In genomic region chr7:37685247-37685646, GRCm38 (mm10) we compare ENCODE assay signal across 27 mouse cellular contexts.
DNase-seq lines count a peak whose midpoint lies in the region; ATAC-seq lines count a peak whose summit lies in the region.
"Had no signal": no experiment of that assay in that cellular context is flagged by ENCODE, and none has a peak within 500 bp of the region (broad histone marks: within the 10 kb centered on the region; RNA-seq: fewer than 3 reads in every experiment).

No protein-coding gene starts in this region.

- no peak overlapping the region for H3K4me3 ChIP-seq in forebrain, embryonic 10.5 days
- H3K4me3 ChIP-seq in forebrain, embryonic 11.5 days (ENCODE audit: low read depth, low read length): no peak overlapping the region
- H3K4me3 ChIP-seq in megakaryocyte, embryonic 14.5 days (replicated peaks): peak overlapping the region; percentile 42
- H3K4me3 ChIP-seq: embryonic facial prominence, embryonic 10.5 days; heart, adult 2 months; heart, embryonic 13.5 days; hindbrain, embryonic 15.5 days; layer of hippocampus, adult 2 months; limb, embryonic 12.5 days; liver, embryonic 12.5 days; neural tube, embryonic 12.5 days had no signal

- no peak overlapping the region for H3K9ac ChIP-seq in forebrain, embryonic 11.5 days (ENCODE audit: low read length)
- H3K9ac ChIP-seq: forebrain, postnatal 0 days; heart, embryonic 13.5 days; hindbrain, embryonic 15.5 days; limb, embryonic 12.5 days; liver, embryonic 12.5 days; neural tube, embryonic 12.5 days had no signal

- 0 out of 2 replicates have a peak, but pooled peaks cover 2% of the 10 kb centered on the region for H3K9me3 ChIP-seq in forebrain, embryonic 10.5 days
- H3K9me3 ChIP-seq in forebrain, embryonic 11.5 days (ENCODE audit: control insufficient read depth, low read length): no peaks in the 10 kb centered on the region
- H3K9me3 ChIP-seq in megakaryocyte, embryonic 14.5 days: peaks cover 16% of the 10 kb centered on the region; the same call in 1 of the 2 replicates
- H3K9me3 ChIP-seq: embryonic facial prominence, embryonic 10.5 days; heart, embryonic 13.5 days; hindbrain, embryonic 15.5 days; limb, embryonic 12.5 days; liver, embryonic 12.5 days; neural tube, embryonic 12.5 days had no signal

- H3K27me3 ChIP-seq in forebrain, embryonic 10.5 days (ENCODE audit: poor library complexity, severe bottlenecking): peaks cover 3% of the 10 kb centered on the region; the same call in 1 of the 2 replicates
- no peaks in the 10 kb centered on the region for H3K27me3 ChIP-seq in forebrain, embryonic 11.5 days (ENCODE audit: control insufficient read depth, insufficient read depth, low read length)
- no peaks in the 10 kb centered on the region for H3K27me3 ChIP-seq in megakaryocyte, embryonic 14.5 days (replicated peaks)
- H3K27me3 ChIP-seq: heart, embryonic 13.5 days; hindbrain, embryonic 15.5 days; limb, embryonic 12.5 days; liver, embryonic 12.5 days; neural tube, embryonic 12.5 days had no signal

- 88% methylated on average over 3 of the region's 3 CpGs for WGBS in forebrain, embryonic 10.5 days
- WGBS in forebrain, embryonic 11.5 days: 93% methylated on average over 3 of the region's 3 CpGs

- DNase-seq in forebrain, embryonic 10.5 days (ENCODE audit: extremely low spot score, low spot score): no peak
- DNase-seq in forebrain, embryonic 11.5 days (ENCODE audit: low spot score): no peak
- peak; percentile 66 for DNase-seq in cerebellum, adult 8-10 months
- peak; percentile 63 to 69 for DNase-seq in cerebellum, postnatal 36 days
- no peak for DNase-seq in urinary bladder, postnatal 4 days (ENCODE audit: low spot score in 2 of 2)
- no peak for DNase-seq in spleen, adult 12 weeks (ENCODE audit: low spot score)
- DNase-seq: adrenal gland, postnatal 25 days; forebrain, postnatal 0 days; gastrocnemius, postnatal 14 days; heart, adult 2 months; heart, postnatal 14 days; kidney, adult 11 months; kidney, postnatal 10 days; lung, adult 18-20 months; lung, postnatal 10 days; midbrain, embryonic 14.5 days; right cerebral cortex, postnatal 14 days; spleen, adult 18-20 months had no signal

- H3K4me1 ChIP-seq in forebrain, embryonic 10.5 days: peaks cover 28% of the 10 kb centered on the region
- peaks cover 11% of the 10 kb centered on the region for H3K4me1 ChIP-seq in forebrain, embryonic 11.5 days (replicated peaks; ENCODE audit: control insufficient read depth, insufficient read depth, low read length)
- H3K4me1 ChIP-seq in megakaryocyte, embryonic 14.5 days: no peaks in the 10 kb centered on the region
- H3K4me1 ChIP-seq: liver, embryonic 12.5 days had no signal

- ATAC-seq in forebrain, embryonic 11.5 days (replicated peaks; ENCODE audit: low FRiP score): no peak
- no peak for ATAC-seq in megakaryocyte, adult 5-6 weeks (ENCODE audit: poor library complexity, severe bottlenecking)
- ATAC-seq: forebrain, postnatal 0 days; liver, embryonic 12.5 days had no signal

- peak overlapping the region; percentile 26; the same call in 1 of the 2 replicates for H3K27ac ChIP-seq in forebrain, embryonic 10.5 days
- H3K27ac ChIP-seq in forebrain, embryonic 11.5 days (ENCODE audit: low read depth, low read length): no peak overlapping the region
- H3K27ac ChIP-seq: embryonic facial prominence, embryonic 10.5 days; heart, adult 2 months; heart, embryonic 13.5 days; hindbrain, embryonic 15.5 days; layer of hippocampus, adult 2 months; limb, embryonic 12.5 days; liver, embryonic 12.5 days; neural tube, embryonic 12.5 days had no signal

- H3K4me2 ChIP-seq in forebrain, embryonic 11.5 days (ENCODE audit: low read depth, low read length, severe bottlenecking): no peak overlapping the region
- H3K4me2 ChIP-seq: heart, embryonic 13.5 days; hindbrain, embryonic 15.5 days; limb, embryonic 12.5 days; liver, embryonic 12.5 days; neural tube, embryonic 12.5 days had no signal

- peaks cover 19% of the 10 kb centered on the region for H3K36me3 ChIP-seq in forebrain, embryonic 10.5 days (replicated peaks)
- no peaks in the 10 kb centered on the region for H3K36me3 ChIP-seq in forebrain, embryonic 11.5 days (ENCODE audit: control insufficient read depth, insufficient read depth, low read length)
- H3K36me3 ChIP-seq in megakaryocyte, embryonic 14.5 days (replicated peaks; ENCODE audit: low read length): no peaks in the 10 kb centered on the region
- H3K36me3 ChIP-seq: embryonic facial prominence, embryonic 10.5 days; heart, embryonic 13.5 days; hindbrain, embryonic 15.5 days; limb, embryonic 12.5 days; liver, embryonic 12.5 days; neural tube, embryonic 12.5 days had no signal

Comparison
In these comparisons a context has a peak if more than half of its experiments do, and no peak if none do; other contexts are left out.
1. DNase-seq: peak in cerebellum, adult 8-10 months (single experiment) and cerebellum, postnatal 36 days (2 of 2); none in forebrain, embryonic 10.5 days (single experiment), forebrain, embryonic 11.5 days (single experiment), urinary bladder, postnatal 4 days (0 of 2) and spleen, adult 12 weeks (single experiment).